Mouse (Mus musculus) intestine, postnatal 0 days (tissue): ENCODE measurements around the gene Susd6. TPM values are rescaled to one million over a fixed set of nuclear protein-coding genes. Genes with fewer than 3 reads are reported as not detected.

Experiments used
- ATAC-seq: fragments of 200-750 bp; cut with Nextera tagmentation; 2 replicates; pipeline ENCODE4 v1.8.0; 2017; ENCODE audit warnings: mild to moderate bottlenecking, moderate TSS enrichment, moderate library complexity
- H3K27ac ChIP-seq: fragments of 300-500 bp; sonication (generic); 2 replicates; pipeline ENCODE4 v1.5.1; 2014; ENCODE audit warnings: mild to moderate bottlenecking, low read depth, low read length, moderate library complexity
- H3K27me3 ChIP-seq: fragments of 300-500 bp; sonication (generic); replicated peaks from 2 replicates; pipeline ENCODE4 v1.6.1; 2014; ENCODE audit warnings: low read length, mixed read lengths; ENCODE audit not compliant: control insufficient read depth, insufficient read depth
- H3K36me3 ChIP-seq: fragments of 300-500 bp; sonication (generic); 2 replicates; pipeline ENCODE4 v1.6.1; 2014; ENCODE audit warnings: mild to moderate bottlenecking, moderate library complexity; ENCODE audit not compliant: control insufficient read depth, insufficient read depth
- H3K4me1 ChIP-seq: fragments of 300-500 bp; sonication (generic); replicated peaks from 2 replicates; pipeline ENCODE4 v1.6.1; 2014; ENCODE audit warnings: antibody characterized with exemption, low read length, mixed read lengths; ENCODE audit not compliant: control insufficient read depth, insufficient read depth
- H3K4me2 ChIP-seq: fragments of 300-500 bp; sonication (generic); replicated peaks from 2 replicates; pipeline ENCODE4 v1.6.1; 2014; ENCODE audit warnings: low read depth, mild to moderate bottlenecking, moderate library complexity
- H3K4me3 ChIP-seq: fragments of 300-500 bp; sonication (generic); 2 replicates; pipeline ENCODE4 v1.5.1; 2014; ENCODE audit warnings: low read depth, low read length
- H3K9ac ChIP-seq: fragments of 300-500 bp; sonication (generic); 2 replicates; pipeline ENCODE4 v1.6.1; 2014; ENCODE audit warnings: mild to moderate bottlenecking, low read depth, low read length
- H3K9me3 ChIP-seq: fragments of 300-500 bp; sonication (generic); 2 replicates; pipeline ENCODE4 v1.6.1; 2016; ENCODE audit warnings: mixed run types; ENCODE audit not compliant: control insufficient read depth
- CTCF ChIP-seq: sonication (generic); IDR thresholded peaks from 2 replicates; pipeline ENCODE4 v1.5.1; 2016; ENCODE audit warnings: low read depth, mild to moderate bottlenecking, control low read depth, antibody characterized with exemption, moderate library complexity
- WGBS: fragments of 180-500 bp; shearing (Covaris S2); extraction: QIAGEN DNeasy Blood & Tissue Kit; methylation state at CpG from one replicate; pipeline ENCODE4 v1.1.7; 2014; 5-methylcytosine and 5-hydroxymethylcytosine counted together
- polyA plus RNA-seq: library from polyadenylated mRNA; unstranded; fragments of >200 nt; fragmentation: Nextera tagmentation; extraction: Ambion mirVana; gene quantifications from 2 replicates; pipeline ENCODE4 v1.2.1, GENCODE M21; 2015

Gene Susd6
- polyA plus RNA-seq, 1 experiment from 2014 or later: 16.9 TPM

DNA sequence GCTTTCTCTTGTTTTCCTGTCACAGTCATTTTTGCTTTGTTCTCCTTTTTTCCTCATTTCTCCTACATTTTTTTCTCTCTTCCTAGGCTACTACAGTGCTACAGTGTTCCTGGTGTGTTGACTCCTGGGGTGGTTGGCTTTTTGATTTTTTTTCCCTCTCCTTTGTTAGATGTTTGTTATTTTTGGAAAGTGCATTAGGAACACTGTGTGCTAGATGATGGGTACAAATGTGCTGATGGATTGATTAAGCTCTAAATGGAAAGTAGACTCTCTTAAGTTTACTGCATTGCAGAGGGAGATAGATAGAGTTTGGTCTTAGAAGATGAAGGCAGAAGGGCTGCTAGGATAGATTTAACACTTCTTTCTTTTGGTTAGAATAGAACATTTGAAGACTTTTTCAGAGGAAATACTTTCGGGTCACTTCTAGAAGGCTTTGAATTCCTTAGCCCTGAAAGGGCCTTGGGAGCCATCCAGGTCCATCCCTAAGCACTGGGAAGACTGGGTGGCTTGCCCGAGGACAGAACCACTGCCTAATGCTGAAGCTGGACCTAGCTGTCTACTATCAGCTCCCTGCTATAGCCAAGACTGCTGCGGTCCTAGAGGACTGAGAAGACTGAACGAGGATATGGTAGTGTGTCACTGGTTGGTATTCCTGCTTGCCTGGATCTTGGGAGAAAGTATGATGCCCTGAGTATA, 31.1 kb downstream of the Susd6 start:
- no peak for TF ChIP-seq CTCF
- no peak for ATAC-seq
- Histone ChIP-seq H3K4me2 (no peak overlapping the region), H3K27me3 (no peaks in the 10 kb centered on the region), H3K36me3 (no peaks in the 10 kb centered on the region), H3K9me3 (no peaks in the 10 kb centered on the region), H3K27ac (no peak overlapping the region), H3K4me3 (no peak overlapping the region), H3K9ac (no peak overlapping the region), H3K4me1 (peaks cover 17% of the 10 kb centered on the region)
- WGBS: 70% methylated on average over 4 of the region's 4 CpGs

- ATAC-seq: no peak
- no peaks in the 10 kb centered on the region for H3K27me3 ChIP-seq
- no peak for TF ChIP-seq CTCF
- WGBS: 70% methylated on average over 7 of the region's 7 CpGs
- H3K9me3 ChIP-seq: no peaks in the 10 kb centered on the region
- H3K9ac ChIP-seq: no peak overlapping the region
- no peak overlapping the region for H3K4me3 ChIP-seq
- no peak overlapping the region for H3K27ac ChIP-seq
- H3K4me1 ChIP-seq: peaks cover 14% of the 10 kb centered on the region
- no peak overlapping the region for H3K4me2 ChIP-seq
- H3K36me3 ChIP-seq: no peaks in the 10 kb centered on the region
Measured at GRCm38 (mm10) chr12:80822533-80822932, 32.2 kb downstream of the Susd6 start.

DNA sequence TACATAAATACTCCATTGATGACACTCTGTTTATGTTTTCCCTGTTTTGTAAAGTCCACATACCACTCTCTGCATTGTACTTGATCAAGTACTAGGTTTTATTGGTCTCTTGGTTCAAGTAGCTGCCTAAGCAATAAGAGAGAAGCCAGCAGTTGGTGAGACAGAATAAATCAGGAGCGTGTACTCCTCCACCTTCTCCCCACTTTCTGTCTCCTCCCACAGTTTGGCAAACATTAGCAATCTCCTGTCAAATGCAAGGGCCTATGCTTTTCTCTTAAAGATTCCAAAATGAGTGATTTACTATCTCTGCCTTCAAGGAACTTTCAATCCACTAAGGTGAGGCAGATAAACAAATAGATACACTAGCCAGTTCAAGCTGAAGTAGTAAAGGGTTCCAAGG, 33.9 kb downstream of the Susd6 start:
- Histone ChIP-seq H3K4me2 (no peak overlapping the region), H3K9me3 (no peaks in the 10 kb centered on the region), H3K27me3 (no peaks in the 10 kb centered on the region), H3K4me1 (peaks cover 14% of the 10 kb centered on the region), H3K4me3 (no peak overlapping the region), H3K27ac (no peak overlapping the region), H3K9ac (no peak overlapping the region), H3K36me3 (0 out of 2 replicates have a peak, but pooled peaks cover 3% of the 10 kb centered on the region)
- no peak for TF ChIP-seq CTCF
- no peak for ATAC-seq
- WGBS: 22% methylated on average over 1 of the region's 1 CpGs

- H3K4me2 ChIP-seq: no peak overlapping the region
- ATAC-seq: no peak
- no peaks in the 10 kb centered on the region for H3K9me3 ChIP-seq
- H3K36me3 ChIP-seq: 0 out of 2 replicates have a peak, but pooled peaks cover 7% of the 10 kb centered on the region
- no peak overlapping the region for H3K4me3 ChIP-seq
- peaks cover 20% of the 10 kb centered on the region for H3K4me1 ChIP-seq
- no peak overlapping the region for H3K27ac ChIP-seq
- TF ChIP-seq CTCF: no peak
- H3K27me3 ChIP-seq: no peaks in the 10 kb centered on the region
- WGBS: 33% methylated on average over 1 of the region's 1 CpGs
- no peak overlapping the region for H3K9ac ChIP-seq
Measured at GRCm38 (mm10) chr12:80826423-80826822, 36.1 kb downstream of the Susd6 start.

- Histone ChIP-seq H3K36me3 (0 out of 2 replicates have a peak, but pooled peaks cover 7% of the 10 kb centered on the region), H3K9me3 (no peaks in the 10 kb centered on the region), H3K4me3 (no peak overlapping the region), H3K27ac (peak overlapping the region; percentile 54; the same call in 1 of the 2 replicates), H3K4me1 (peaks cover 20% of the 10 kb centered on the region), H3K27me3 (no peaks in the 10 kb centered on the region), H3K9ac (no peak overlapping the region), H3K4me2 (no peak overlapping the region; the same call in 1 of the 2 replicates)
- peak; percentile 33; the same call in 1 of the 2 replicates for ATAC-seq
- 18% methylated on average over 5 of the region's 5 CpGs for WGBS
- no peak for TF ChIP-seq CTCF
Measured at GRCm38 (mm10) chr12:80827464-80828015, 37.2 kb downstream of the Susd6 start.

DNA sequence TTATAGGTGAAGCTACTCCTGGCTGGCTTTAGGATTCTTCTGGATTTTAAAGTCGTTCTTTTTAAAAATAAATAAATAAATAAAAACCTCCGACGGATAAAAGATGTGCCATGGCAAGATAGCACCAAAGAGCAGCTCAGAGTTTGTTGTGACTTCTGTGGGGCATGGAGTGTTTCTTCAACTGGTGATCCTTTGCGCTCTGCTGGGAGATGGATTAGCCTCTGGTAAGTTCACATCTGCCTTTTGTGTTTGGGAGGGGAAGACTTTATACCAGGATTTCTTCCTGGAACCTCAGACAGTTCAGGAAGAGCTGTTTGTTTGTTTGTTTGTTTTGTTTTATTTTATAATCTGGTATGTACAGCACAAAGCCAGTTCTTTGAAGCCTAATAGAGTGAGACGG, 37.7 kb downstream of the Susd6 start:
- H3K4me2 ChIP-seq: no peak overlapping the region
- H3K9me3 ChIP-seq: no peaks in the 10 kb centered on the region
- WGBS: 64% methylated on average over 5 of the region's 5 CpGs
- no peak overlapping the region for H3K4me3 ChIP-seq
- 0 out of 2 replicates have a peak, but pooled peaks cover 7% of the 10 kb centered on the region for H3K36me3 ChIP-seq
- no peak overlapping the region for H3K9ac ChIP-seq
- no peak for ATAC-seq
- no peaks in the 10 kb centered on the region for H3K27me3 ChIP-seq
- H3K4me1 ChIP-seq: peaks cover 20% of the 10 kb centered on the region
- H3K27ac ChIP-seq: no peak overlapping the region
- no peak for TF ChIP-seq CTCF
